Mouse (Mus musculus) MEL (cell line): ENCODE data around the gene Ganab.

Experiments
- CHD2 ChIP-seq: IDR thresholded peaks from 2 replicates; pipeline ENCODE4 v1.6.1; 2011; ENCODE audit warnings: low read length, improper control_type of control experiment
- CTCF ChIP-seq, 3 experiments: IDR thresholded peaks in 2 of 3; conservative IDR thresholded peaks in 1 of 3; 2 replicates each; pipeline ENCODE4 v1.5.1; 2011 to 2012; ENCODE audit warnings: low read length in 3 of 3, low read depth in 2 of 3, mild to moderate bottlenecking in 2 of 3, improper control_type of control experiment in 1 of 3, inconsistent platforms in 1 of 3, mixed read lengths in 1 of 3, moderate library complexity in 1 of 3; ENCODE audit not compliant: control insufficient read depth in 1 of 3, insufficient read depth in 1 of 3, poor library complexity in 1 of 3, severe bottlenecking in 1 of 3
- ELF1 ChIP-seq: IDR thresholded peaks from 2 replicates; pipeline ENCODE4 v1.6.1; 2014; ENCODE audit warnings: low read depth, mild to moderate bottlenecking, inconsistent platforms, low read length, improper control_type of control experiment, moderate library complexity
- EP300 ChIP-seq, 2 experiments: IDR thresholded peaks; 2 replicates each; pipeline ENCODE4 v1.6.1; 2011; ENCODE audit warnings: improper control_type of control experiment in 2 of 2, low read length in 2 of 2, low read depth in 1 of 2, mild to moderate bottlenecking in 1 of 2
- JUND ChIP-seq: IDR thresholded peaks from 2 replicates; pipeline ENCODE4 v1.6.1; 2011; ENCODE audit warnings: low read depth, mild to moderate bottlenecking, improper control_type of control experiment, low read length
- MAX ChIP-seq: IDR thresholded peaks from 2 replicates; pipeline ENCODE4 v1.6.1; 2011; ENCODE audit warnings: low read length, improper control_type of control experiment
- POLR2A ChIP-seq, 2 experiments: IDR thresholded peaks; 2 replicates each; pipeline ENCODE4 v1.6.1; 2011 to 2012; ENCODE audit warnings: low read length in 2 of 2, mild to moderate bottlenecking in 2 of 2, control low read depth in 1 of 2, improper control_type of control experiment in 1 of 2, low read depth in 1 of 2, moderate library complexity in 1 of 2; ENCODE audit not compliant: control insufficient read depth in 1 of 2, insufficient read depth in 1 of 2, poor library complexity in 1 of 2
- TBP ChIP-seq: IDR thresholded peaks from 2 replicates; pipeline ENCODE4 v1.8.0; 2011; ENCODE audit warnings: low read depth, low read length, improper control_type of control experiment
- ZKSCAN1 ChIP-seq: IDR thresholded peaks from 2 replicates; pipeline ENCODE4 v1.6.1; 2012; ENCODE audit warnings: low read depth, mild to moderate bottlenecking, inconsistent platforms, low read length, improper control_type of control experiment, moderate library complexity

GRCm38 (mm10) chr19:8919000-8919399, 21.1 kb downstream of the Ganab start:
- TF ChIP-seq EP300 (IDR thresholded peaks at IDR 0.05; ENCODE audit: low read depth in 1 of 2, low read length in 2 of 2), result no peak
- TF ChIP-seq CTCF (IDR thresholded peaks at IDR 0.05 in 2 of 3, conservative IDR thresholded peaks at IDR 0.05 in 1 of 3; ENCODE audit: control insufficient read depth in 1 of 3, insufficient read depth in 1 of 3, low read depth in 2 of 3, low read length in 3 of 3, poor library complexity in 1 of 3, severe bottlenecking in 1 of 3), result no peak
- TF ChIP-seq POLR2A (IDR thresholded peaks at IDR 0.05; ENCODE audit: control insufficient read depth in 1 of 2, insufficient read depth in 1 of 2, low read depth in 1 of 2, low read length in 2 of 2, poor library complexity in 1 of 2), result no peak
- TF ChIP-seq ELF1, result no peak
- no peak for TF ChIP-seq CHD2
- TF ChIP-seq JUND, result no peak
- TF ChIP-seq ZKSCAN1, result no peak
- TF ChIP-seq MAX, result no peak
- TF ChIP-seq TBP, result no peak
